Mouse (Mus musculus) hematopoietic multipotent progenitor cell, adult 10-12 weeks (in vitro differentiated cells): Measurements from ENCODE around the gene Zer1. TPM values are rescaled to one million over a fixed set of nuclear protein-coding genes. Genes with fewer than 3 reads are reported as not detected.

Experiments used
- polyA plus RNA-seq: library from polyadenylated mRNA; stranded (reverse); fragments of >175 nt; gene quantifications from 2 replicates; pipeline ENCODE4 v1.2.3, GENCODE M21; 2012; ENCODE audit warnings: low replicate concordance

The Zer1 gene
- 29.0 and 54.9 TPM in 2 replicates for polyA plus RNA-seq

DNA sequence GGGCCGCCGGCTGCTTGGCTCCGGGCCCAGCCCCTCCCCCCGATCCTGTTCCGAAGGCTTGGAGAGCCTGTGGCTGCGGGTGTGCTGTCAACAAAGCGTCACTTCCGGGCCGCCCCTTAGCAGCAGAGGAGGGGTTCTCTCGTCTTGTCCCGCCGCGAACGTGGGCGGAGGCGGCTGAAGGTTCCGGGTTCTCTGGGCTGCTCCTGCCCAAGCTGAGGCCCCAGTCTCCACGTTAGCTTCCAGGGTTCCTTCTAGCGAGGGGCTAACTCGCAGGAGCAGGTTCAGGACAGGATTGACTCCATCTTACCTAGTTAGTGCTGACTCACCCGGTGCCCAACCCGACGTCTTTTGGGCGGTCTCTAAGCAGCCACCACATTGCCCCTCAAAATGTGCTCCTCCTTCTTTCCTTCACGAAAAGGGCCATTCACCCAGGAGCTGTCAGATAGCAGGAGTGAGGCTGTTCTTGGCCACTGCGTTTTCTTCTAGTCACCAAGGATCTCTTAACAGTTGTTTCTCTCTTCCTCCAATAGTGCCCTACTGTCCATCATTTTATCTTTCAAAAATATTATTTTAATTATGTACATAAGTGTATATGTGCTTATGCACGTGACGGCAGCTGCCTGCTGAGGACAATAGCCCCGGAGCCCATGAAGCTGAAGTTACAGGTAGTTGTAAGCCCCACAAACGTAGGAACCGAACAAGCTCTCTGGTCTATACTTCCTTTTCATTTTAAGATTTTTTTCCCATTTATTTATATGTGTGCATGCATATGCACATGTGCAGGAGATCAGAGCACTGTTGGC lies at the start of gene Zer1:
Gene Zer1 (minus strand): TSS at position 114 of the 803 bp plus-strand sequence.

DNA sequence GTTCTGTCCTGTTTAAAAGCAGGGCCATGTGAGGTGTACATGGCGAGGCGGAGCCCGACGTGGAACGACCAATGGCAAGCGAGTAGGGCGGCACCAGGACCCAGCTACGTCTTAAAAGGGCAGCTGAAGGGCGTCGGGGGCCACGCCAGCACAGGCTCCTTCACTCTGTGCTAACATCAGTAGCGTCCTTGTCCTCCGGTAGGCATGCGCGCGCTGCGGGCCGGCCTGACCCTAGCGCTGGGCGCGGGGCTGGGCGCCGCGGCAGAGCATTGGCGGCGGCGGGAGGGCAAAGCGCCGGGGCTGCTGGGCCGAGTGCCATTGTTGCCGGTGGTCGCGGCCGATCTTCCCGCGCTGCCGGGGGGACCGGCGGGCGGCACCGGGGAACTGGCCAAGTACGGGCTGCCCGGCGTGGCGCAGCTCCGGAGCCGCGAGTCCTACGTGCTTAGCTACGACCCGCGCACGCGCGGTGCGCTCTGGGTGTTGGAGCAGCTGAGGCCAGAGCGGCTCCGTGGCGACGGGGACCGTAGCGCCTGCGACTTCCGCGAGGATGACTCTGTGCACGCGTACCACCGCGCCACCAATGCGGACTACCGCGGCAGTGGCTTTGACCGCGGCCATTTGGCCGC lies 47.1 kb upstream of the Zer1 start, which contains the start of gene Endog:
Gene Endog (plus strand): TSS at position 123 of the 626 bp plus-strand sequence.

DNA sequence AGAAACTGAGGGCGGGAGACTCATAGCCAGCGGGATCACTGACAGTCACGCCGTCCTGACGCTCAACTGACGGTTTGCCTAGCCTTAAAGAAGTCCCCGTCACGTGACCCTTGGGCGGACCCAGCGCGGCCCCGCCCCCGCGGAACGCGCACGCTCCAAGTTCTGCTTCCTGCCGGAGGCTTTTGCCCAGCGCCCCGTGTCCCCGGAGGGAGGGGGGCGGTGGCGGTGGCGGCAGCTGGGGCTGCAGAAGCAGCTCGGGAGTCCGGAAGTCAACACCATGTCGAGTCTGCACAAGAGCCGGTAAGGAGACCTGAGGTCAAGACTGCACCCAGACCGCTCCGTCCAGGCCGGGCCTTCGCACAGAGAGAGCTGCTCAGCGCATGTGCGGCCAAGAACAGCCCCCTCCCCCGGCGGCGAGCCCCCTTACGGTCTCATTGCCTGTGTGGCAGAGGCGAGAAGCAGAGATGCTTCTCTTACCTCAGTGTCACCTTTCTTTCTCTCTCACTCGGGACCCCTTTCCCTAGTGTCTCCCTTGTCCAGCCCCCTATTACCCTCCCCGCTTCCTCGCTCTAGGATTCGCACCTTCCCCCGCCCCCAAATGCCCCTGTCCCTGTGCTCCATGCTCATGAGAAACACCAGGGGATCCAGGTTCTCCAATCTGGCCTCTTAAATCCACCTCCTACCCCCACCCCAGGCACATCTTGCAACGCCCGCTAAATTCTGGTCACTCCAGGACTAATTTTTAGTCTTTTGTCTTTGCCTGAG lies 9.4 kb upstream of the Zer1 start, which contains the start of gene Tbc1d13:
Gene Tbc1d13 (plus strand): TSS at position 134 of the 765 bp plus-strand sequence.

DNA sequence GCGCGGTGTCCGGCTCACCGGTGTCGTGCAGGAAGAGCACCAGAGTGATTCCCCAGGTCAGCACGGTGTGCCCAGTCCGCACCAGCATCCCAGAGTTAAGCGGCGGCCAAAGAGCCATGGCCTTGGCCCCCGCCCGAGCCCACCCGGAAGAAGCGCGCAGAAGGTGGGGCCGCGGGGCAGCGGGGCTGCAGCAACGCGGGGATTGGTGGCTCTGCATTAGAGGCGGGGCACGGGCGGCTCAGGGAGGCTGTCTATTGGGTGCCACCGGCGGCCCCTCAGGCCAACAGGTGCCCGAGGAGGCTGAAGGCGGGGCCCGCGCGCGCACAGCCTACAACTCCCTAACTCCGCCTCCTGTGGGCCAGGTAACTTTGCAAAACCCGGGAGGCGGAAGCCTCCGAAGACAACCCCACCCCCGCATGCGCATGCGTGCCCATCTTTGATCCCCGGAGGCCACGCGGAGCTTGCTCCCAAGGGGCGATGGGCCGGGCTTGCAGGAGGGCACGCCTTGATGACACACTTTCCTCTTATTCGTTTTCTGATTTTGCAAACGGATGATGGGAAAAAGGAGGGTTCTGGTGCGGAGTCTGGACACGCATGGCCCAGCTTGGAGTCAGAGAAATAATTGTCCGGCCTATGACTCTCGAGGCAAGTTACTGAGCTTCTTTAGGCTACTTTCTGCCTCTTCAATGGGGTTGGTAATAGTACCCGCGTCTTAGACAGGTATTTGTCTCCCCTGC lies 30.7 kb downstream of the Zer1 start, which contains the start of gene Zdhhc12:
Gene Zdhhc12 (minus strand): TSS at position 178 of the 737 bp plus-strand sequence.

DNA sequence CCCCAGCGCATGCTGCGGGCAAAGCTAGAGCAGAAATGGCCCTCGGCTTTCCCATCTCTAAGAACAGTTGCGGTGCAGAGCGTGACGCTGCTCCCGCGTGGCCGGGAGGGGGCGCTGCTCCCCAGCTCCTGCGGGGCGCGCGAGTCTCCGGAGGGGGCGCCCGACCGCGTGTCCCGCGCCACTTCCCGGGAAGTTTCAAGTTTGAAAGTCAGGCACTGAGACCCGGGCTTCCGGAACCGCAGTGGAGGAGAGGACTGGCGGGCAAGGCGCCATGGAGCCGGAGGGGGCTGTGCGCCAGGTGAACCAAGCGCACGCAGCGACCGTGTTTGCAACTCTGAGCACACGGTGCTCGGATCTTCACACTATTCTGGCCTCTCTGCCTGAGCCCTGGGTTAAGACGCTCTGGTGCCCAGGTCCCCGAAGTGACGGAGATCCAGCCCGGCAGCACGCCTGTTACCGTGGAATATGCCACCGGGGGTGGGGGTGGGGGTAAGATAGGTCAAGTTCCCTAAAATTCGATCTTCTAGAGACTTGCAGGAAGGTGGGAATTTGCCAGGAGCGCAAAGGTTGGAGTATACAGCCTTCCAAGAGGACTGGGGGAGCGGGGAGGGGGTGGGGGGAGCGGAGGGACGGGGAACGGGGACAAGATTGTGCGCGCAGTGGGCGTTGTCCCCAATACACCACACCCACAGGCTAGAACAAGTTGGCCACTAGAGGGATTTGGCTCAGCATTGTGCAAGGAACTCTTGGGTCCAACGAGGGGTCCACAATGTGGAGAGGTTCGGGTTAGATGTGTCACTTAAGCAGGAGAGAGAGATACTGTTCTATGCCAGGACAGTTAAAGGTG lies 46.7 kb downstream of the Zer1 start, which contains the start of gene Pkn3:
Gene Pkn3 (plus strand): TSS at position 183 of the 847 bp plus-strand sequence.

DNA sequence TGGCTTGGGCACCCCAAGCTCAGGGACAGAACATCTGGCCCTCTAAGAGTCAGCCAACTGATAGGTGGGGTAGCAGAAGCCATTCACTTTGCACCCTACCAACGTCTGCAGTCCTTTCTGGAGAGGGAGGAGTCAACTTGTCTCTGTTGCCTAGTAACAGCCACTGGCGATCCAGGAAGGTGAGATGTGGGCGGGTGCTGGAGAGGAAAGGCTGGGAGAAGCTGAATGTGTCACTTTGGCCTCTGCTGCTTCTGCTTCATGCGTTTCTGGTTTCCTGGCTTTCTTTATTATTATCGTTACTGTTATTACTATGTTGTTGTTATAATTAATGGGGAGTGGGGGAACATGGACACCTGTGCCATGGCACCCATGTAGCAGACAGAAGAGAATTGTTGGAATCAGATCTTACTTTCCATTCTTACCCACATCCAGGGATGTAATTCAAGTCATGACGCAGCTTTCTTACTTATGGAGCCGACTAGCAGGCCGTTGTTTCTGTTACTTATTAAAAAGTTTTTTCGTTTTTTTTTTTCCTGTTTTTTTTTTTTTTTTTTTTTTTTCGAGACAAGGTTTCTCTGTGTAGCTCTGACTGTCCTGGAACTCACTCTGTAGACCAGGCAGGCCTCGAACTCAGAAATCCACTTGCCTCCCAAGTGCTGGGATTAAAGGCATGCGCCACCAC lies 67.0 kb downstream of the Zer1 start, which contains the start of gene Set:
Gene Set (plus strand): TSS at position 156 of the 682 bp plus-strand sequence.

DNA sequence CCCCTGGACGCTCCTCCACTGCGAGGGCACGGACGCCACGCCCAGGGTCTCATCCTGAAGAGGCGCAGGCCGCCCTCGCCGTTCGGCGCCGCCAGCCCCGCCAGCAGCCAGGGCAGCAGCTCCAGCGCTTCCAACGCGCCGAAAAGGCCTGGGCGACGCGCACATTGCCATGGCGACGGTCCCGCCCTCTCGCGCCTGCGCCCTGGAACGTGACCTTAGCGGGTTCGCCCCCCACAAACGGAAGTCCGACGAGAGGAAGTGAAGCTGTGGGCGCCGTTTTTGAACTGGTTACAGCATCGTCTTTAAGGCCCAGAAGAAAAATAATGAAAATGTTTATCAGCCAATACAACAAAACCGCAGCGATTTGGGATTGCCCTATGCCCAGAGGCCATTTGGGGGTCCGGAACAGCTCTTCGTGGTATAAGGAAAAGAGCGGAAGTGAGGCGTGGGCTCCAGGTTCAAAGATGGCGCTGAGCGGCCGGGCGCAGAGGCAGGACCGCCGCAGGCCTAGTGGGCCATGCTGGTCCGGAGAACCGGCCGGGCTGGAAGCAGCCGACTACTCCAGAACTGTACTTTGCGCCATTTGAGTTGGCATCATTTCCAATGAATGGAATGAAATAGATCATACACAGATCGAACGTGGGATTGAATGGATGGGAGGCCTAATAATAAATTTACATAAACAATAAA lies 75.5 kb downstream of the Zer1 start, which contains the start of gene Wdr34:
Gene Wdr34 (minus strand): TSS at position 183 of the 690 bp plus-strand sequence.

Other genes with a start within 250 kb of the Zer1 start
- 8.3 and 26.5 TPM in 2 replicates for gene Odf2, start 235.4 kb downstream of the Zer1 start, polyA plus RNA-seq
- gene Gle1, start 189.2 kb downstream of the Zer1 start, polyA plus RNA-seq: 27.0 and 55.6 TPM in 2 replicates
- gene Sptan1, start 159.0 kb downstream of the Zer1 start, polyA plus RNA-seq: 85.0 and 89.7 TPM in 2 replicates
- gene Wdr34, start 75.7 kb downstream of the Zer1 start, polyA plus RNA-seq: 3.6 and 5.1 TPM in 2 replicates
- gene Set, start 67.2 kb downstream of the Zer1 start, polyA plus RNA-seq: 202 and 208 TPM in 2 replicates
- 4.4 and 6.9 TPM in 2 replicates for gene Pkn3, start 46.9 kb downstream of the Zer1 start, polyA plus RNA-seq
- 32.1 and 47.9 TPM in 2 replicates for gene Zdhhc12, start 30.9 kb downstream of the Zer1 start, polyA plus RNA-seq
- gene Tbc1d13, start 9.2 kb upstream of the Zer1 start, polyA plus RNA-seq: 26.5 and 29.8 TPM in 2 replicates
- 15.4 and 27.4 TPM in 2 replicates for gene Endog, start 46.9 kb upstream of the Zer1 start, polyA plus RNA-seq
- gene Spout1, start 53.9 kb upstream of the Zer1 start, polyA plus RNA-seq: 17.6 and 20.1 TPM in 2 replicates
- gene Kyat1, start 81.3 kb upstream of the Zer1 start, polyA plus RNA-seq: 2.4 and 10.4 TPM in 2 replicates
- 6.5 and 13.1 TPM in 2 replicates for gene Lrrc8a, start 113.1 kb upstream of the Zer1 start, polyA plus RNA-seq
- gene Gm28035, start 116.0 kb upstream of the Zer1 start, polyA plus RNA-seq: 6.1 and 10.3 TPM in 2 replicates
- 7.0 and 13.3 TPM in 2 replicates for gene Phyhd1, start 141.6 kb upstream of the Zer1 start, polyA plus RNA-seq
- gene Gm28038, start 156.5 kb upstream of the Zer1 start, polyA plus RNA-seq: not detected in 2 replicates
- 5.6 and 6.9 TPM in 2 replicates for gene Dolk, start 161.7 kb upstream of the Zer1 start, polyA plus RNA-seq
- gene Nup188, start 161.8 kb upstream of the Zer1 start, polyA plus RNA-seq: 42.0 and 50.7 TPM in 2 replicates
- gene Sh3glb2, start 234.8 kb upstream of the Zer1 start, polyA plus RNA-seq: 52.4 and 84.3 TPM in 2 replicates
- 9.1 and 10.1 TPM in 2 replicates for gene Miga2, start 239.6 kb upstream of the Zer1 start, polyA plus RNA-seq